Mouse (Mus musculus): Measurements from ENCODE around the gene Smo.
A peak's percentile ranks its signal among the peaks of the same experiment; 100 is the strongest.

Gene Smo

DNA sequence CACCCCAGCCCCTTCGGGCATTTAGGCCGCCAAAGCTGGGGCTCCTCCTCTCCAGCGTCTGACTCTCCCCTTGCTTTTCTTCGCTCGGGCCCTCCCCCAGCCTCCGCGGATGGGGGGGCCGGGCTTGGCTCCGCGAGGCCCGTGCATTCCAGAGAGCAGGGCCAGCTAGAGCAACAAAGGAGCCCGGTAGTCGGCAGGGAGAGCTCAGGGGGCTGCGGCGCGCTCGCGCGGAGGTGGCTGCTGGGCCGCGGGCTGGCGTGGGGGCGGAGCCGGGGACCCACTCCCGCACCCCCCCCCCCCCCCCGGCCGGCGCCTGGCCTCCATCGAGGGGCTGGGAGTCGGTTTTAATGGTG is at the start of gene Smo:
Gene Smo, plus strand, starts transcription at position 168 of the 353 bp plus-strand sequence.
- peak; percentile 32 for DNase-seq

DNA sequence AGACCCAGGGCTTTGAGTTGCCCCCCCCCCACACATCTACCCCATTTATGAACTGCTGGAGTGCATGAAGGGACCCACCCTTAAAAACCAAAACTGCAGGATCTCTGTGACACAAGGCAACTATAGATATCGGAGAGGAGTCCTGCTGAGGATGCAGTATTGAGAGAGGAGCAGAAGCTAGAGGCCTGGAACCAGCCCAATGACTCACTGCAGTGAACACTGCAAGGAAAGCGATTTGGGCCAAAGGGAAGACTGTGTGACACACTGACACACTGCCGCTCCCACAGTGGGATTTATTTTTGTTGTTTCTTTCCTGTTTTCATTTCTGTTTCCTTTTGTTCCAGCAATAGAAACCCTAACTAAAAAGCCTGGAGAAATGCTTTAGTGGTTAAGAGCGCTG is 49.4 kb upstream of the Smo start:
- no peak for DNase-seq

DNA sequence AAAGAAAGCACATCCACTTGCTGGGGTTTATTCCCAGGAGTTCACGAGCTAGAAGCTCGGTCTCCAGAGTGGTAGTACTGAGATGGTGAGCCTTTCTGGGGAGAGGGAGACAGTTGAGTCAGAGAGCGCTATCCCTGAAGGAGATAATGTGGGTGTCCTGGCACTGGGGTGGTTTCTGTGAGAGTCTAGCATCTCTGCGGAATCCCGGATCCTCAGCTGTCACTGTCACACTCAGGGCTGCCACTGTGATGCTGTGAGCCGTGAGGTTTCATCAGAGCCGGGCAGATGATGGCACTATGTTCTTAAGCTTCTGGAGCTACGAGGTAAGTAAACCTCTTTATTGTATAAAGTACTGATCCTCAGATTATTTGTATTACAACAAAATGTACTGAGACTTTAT is 45.8 kb upstream of the Smo start:
- no peak for DNase-seq

DNA sequence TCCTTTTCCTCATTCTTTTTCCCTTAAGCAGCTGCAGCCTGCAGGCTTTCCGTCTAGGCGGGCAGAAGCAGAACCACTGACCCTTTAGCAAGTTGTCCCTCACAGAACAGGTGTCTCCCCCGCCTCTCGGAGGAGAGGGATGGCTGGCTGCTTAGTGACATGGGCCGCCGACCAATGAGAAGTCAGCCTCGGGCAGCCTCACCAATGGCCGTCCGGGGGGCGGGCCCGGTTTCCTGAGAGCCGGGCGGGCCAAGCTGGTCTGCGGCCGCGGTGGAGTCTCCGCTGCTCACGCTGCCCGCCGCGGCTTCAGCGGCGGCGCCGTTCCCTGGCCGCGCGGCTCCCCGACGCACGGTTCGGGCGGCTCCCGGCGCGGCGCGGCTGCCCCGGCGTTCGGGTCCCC is 41.4 kb upstream of the Smo start, which contains the start of gene Tspan33:
Gene Tspan33, plus strand, starts transcription at position 270 of the 400 bp plus-strand sequence.
- DNase-seq = peak; percentile 95

DNA sequence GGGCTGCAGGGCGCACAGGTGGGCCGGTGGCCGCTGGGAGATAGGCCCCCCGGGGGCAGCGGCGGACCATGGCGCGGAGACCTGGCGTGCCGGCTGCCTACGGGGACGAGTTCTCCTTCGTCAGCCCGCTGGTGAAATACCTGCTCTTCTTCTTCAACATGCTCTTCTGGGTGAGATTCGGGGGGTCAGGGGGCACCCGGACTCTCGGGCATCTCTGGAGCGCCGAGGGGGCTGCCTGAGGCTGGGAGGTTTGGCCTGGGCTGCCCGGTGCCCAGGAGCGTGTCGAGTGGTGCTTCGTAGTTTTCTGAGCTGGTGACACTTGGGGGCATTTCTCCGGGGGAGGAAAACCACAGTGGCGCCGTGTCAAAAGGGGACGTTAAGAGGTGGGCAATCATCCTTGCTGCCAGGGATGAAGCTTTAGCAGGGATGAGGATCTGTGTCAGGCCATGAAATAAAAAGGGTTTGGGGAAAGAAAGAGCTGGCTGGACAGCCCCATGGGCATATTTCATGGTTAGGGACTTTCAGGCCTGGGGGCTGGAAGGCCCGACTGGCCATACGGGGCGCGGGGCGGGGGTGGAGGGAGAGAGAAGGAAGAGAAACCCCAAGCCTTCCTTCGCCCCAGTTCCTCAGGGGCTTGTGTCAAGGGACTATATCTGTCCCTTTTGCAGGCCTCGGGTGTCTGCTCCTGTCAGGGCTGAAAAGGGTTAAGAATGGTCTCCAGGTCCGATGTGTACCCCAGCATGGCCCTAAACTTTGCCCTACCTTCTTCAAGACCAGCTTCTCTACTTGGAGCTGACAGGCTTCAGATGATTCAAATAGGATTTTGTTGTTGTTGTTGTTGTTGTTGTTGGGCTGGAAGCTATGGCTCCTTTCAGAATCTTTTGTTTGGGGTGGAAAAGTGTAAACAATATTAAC is 40.7 kb upstream of the Smo start:
- no peak for DNase-seq

DNA sequence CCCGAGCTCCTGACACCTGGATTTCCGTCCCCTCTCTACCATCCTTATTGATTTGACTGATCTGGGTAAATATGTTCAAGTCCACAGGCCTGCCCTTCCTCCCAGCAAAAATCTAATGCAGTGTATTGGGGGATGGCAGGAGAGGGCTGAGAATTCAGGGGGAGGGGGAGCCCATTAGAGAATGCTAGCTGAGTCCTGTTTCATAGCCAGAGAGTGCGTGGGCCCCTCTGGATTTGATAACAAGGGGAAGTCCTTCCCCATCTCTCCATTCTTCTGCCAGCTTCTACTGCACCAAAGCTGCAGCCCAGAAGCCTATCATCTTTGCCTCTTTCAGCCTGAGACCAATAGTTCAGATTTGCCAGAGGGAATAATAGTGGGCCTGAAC is 40.0 kb upstream of the Smo start:
- no peak for DNase-seq

DNA sequence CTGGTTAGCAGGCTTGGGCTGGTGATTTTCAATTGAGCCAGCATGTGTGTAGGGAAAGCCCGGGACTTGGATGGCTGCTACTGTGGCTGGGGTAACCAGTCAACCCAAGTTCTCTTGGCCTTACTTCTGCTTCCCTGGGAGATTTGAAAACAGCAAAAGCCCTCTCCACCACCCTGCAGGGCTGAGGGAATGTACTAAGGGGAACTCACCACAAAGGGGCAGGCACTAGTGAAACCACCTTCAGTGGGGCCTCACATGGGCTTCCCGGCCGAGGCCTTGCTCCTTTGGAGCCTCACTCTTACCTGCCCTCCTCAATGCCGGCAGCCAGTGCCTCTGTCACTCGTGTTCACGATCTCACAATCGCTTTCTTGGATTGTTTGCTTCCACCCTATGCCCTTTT is 39.3 kb upstream of the Smo start:
- no peak for DNase-seq

DNA sequence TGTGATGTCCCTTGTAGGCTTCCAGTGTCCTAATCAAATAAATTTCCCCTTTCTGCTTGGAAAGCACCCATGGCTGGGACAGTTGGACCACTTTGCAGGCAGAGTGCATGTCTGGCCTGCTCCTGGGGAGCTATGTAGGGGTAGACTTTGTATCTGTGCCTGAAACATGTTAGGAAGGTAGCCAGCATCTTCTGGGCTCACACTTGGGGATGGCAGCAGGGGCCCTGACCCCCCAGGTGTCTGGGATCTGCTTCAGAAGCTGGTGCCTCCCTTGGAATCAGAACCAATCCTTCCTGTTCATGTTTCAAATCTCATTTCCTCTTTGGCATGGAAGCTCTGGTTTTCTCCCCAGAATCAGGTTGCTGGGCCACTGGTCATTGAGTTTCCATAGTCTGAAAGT is 38.2 kb upstream of the Smo start:
- DNase-seq = no peak

DNA sequence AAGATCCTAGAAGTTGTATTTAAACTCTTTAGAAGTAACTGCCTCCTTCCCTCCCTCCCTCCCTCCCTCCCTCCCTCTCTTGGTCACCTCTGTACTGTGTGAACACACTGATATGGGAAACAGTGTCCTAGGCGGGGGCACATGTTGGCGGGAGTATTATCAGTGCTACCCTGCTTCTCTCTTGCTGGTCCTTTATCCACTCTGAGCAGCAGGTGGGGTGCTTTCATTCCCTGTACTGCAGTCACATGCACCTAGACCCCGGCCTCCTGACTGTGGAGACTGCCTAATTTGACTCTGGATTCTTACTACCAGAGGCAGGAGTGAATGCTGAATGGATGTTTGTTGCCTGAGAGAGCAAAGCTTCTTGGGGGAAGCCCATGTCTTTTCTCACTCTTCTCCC is 37.8 kb upstream of the Smo start:
- no peak for DNase-seq

DNA sequence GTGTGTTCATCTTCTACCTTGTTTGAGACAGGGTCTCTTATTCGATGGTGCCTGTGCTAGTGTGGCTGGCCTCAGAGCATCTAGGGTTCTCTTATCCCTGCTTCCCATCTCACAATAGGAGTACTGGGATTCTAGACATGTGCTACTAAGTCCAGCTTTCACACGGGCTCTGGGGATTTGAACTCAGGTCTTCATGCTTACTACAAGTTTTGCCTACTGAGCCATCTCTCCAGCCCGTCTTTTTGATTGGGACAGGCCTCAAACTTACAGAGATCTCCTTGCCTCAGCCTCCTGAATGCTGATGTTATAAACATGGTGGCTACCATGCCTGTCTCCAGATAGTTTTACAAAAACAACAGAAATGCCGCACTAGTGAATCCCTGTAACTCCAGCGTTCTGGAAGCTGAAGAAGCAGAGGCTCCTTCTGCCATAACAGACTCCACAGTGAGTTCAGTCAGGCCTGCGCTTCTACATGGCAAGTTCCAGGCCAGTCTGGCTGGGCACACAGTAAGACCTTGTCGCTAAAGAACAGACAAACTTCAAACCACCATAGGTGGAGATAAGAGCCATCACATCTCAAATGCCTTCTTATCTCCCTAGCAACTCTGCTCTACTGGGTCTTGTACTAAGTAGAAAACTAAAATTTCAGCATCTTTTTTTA is 36.1 kb upstream of the Smo start:
- DNase-seq = no peak

DNA sequence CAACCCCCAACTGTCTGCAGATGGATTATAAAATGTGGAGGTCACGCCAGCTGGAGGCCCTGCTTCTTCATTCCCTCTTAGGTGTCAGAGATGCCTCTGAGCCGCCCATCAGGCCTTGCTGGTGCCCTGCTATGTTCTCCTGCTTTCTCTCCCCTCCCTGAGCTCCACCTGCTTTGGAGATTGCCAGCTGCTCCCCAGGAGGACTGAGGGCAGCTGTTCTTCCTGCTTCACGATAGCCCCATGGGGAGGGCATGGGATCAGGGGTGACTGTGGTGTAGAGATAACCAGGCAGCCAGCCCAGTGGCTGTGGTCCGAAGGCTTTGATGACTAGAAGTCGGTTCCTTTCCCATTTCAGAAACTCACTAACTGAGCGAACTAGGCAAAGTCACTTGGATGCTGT is 34.3 kb upstream of the Smo start:
- no peak for DNase-seq

DNA sequence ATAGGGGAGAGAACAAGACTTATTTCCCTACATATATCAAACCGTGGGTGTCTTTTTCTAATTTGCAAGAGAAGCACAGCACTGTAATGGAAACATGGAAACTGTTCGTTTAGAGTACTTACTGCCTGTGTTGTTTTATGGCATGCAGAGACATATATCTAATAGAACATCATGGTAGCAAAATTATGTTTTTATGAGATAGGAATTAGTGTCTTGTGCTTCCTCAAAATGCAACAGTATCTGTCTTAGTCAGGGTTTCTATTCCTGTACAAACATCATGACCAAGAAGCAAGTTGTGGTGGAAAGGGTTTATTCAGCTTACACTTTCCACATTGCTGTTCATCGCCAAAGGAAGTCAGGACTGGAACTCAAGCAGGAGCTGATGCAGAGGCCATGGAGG is 33.2 kb upstream of the Smo start:
- no peak for DNase-seq

DNA sequence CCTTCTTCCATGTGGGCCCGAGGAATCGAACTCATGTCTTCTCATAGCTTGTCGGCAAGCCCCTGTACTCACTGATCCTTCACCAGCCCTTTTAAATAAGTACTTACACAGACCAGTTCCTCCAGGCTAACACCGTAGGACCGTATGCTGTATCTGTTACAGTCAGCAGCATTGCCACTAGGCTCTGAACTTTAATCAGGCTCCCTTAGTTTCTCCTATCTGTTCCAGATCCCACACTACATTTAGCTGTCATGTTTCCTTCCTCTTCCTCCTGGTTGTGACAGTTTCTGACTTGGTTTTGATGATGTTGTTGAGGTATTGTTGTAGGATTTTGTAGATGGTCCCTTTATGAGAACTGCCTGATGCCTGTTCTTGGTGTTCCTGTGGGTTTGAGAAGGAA is 31.2 kb upstream of the Smo start:
- no peak for DNase-seq

DNA sequence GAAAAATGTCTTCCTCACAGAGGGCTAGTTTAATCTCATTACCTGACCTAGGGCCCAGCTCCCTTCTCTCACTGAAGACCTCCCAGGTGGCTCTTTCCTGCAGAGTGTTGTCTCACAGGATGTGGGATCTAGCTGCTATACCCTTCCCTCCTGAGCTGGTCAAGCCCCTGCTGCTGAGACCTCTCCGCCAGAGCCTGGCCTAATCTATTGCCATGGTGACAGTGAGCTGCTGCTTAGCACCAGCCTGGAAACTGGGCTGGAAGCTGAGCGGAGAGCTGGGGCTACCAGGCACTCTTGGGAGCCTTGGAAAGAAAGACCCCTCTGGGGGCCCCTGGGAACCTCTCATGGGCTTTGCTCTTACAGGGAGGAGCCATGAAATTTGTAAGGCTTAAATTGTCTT is 27.4 kb upstream of the Smo start:
- no peak for DNase-seq

DNA sequence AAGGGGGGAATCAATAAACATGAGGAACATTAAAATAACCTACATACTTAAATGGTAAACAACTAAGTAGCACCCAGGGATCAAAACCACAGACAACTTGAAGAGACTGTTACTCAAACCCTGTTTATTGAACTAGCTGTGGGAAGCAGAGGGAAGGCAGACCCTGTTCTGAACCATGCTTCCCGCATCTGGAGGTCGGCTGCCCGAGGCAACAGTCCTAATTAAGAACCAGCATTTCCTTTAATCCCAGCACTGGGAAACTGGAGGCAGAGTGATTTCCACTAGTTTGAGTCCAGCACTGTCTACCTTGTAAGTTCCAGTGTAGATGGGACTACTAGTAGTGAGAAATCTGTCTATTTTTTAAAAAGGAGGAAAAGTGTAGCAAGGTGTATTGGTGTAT is 24.0 kb upstream of the Smo start:
- DNase-seq = no peak

DNA sequence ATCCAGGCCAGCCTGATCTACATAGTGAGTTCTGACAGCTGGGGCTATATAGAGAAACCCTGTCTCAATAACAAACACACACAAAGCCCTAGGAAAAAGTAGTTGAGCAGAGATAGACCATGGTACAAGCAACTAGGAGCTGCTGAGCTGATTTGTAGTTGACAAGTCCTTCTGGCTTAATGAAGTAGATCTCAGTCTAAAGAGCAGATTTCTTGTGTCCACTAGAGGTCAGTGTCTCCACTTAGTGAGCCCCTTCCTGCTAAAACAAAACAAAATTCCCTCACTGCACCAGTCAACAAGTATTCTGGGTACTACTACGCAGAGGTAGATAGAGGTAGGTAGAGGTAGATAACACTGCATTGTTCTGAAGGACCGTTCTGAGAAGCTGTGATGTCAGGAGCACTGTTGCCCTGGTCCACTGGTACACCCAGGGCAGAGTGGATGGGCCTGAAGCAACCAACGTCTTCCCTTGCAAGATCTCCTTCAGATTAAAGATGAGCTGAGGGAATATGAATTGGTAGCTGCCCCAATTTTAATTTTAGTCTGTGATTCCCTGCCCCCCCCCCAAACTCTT is 23.2 kb upstream of the Smo start:
- DNase-seq = no peak

DNA sequence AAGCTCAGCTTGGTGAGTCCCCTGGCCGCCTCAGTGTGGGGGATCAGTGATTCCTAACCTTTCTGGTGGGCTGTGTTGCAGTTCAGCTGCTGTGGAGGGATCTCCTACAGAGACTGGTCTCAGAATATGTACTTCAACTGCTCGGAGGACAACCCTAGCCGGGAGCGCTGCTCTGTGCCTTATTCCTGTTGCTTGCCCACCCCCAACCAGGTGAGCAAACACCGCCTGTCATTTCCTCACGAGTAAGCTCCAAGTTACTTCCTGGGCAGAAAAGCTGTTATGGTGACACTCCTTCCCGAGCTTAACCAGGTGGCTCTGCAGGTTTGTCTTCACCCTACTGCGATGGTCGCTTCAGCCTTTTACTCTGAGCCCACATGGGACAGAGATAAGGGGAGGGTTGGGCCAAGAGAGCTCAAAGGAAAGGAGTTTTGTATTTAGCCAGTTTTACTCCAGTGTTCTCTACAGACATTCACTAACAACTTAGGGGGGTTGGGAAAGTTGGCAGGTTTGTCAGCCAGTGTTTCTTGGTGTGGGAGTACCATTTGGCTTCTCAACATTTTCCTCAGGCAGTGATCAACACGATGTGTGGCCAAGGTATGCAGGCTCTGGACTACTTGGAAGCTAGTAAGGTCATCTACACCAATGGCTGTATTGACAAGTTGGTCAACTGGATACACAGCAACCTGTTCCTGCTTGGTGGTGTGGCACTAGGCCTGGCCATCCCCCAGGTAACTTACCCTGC is 18.5 kb upstream of the Smo start:
- no peak for DNase-seq

DNA sequence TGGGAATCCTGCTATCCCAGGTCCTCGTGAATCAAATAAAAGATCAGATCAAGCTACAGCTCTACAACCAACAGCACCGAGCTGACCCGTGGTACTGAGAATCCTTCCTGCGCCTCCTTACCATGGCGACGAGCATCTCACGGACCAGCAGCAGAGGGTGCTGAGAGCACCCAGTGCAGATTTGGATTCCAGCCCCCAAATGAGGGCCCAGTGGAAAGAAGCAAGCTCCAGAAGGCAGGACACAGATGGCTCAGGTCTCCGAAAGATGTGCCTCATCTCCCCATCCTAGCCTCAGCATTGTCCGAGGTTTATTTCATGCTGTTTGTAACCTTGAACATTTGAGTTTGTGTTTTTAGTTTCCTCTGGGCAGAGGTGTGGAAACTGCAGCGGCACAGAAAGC is 17.8 kb upstream of the Smo start:
- no peak for DNase-seq

DNA sequence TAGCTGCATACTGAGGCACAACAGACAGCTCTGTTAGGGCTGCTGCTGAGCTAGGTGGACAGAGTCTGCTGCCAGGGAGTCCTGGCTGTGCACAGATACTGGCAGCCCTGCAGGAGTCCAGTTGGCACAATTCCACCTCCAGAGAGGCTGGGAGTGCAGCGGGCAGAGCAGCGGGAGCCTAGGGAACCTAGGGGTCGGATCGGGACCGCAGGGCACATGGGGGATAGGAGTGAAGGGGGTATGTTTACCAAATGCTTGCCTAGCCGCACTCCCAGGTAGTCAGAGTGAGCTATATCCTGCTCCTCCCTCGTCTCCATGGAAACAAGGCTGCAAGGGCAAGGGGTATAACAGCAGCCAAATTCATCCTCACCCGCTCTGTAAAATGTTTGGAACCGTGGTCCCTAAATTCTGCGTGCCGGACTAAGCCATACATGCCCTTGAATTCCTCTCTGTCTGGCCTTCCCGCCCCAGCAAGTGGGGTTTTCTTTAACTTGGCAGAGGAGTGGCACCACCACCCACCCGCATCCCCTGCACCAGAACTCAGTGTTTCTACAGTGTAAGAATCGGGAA is 17.3 kb upstream of the Smo start:
- DNase-seq = peak; percentile 28

DNA sequence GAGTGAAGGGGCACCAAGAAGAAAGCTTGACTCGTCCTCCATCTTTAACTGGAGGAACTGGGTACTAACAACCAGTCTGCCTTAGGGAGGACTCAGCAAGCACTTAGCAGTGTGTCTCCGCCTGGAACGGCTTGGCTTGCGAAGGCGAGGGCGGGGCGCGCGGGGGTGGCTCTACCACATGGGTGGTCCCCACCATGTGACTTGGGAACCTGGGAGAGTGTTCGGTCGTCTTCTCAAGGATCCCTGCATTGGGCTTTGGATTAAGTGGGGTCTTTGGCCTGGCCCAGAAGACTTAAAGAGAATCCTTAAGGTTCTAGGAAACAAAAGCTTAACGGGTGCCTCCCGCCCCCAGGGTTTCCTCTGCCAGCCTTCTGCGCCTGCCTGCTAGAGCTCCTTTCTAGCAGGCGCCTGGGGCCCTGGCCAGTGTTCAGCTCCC is 16.4 kb upstream of the Smo start:
- peak; percentile 76 for DNase-seq

DNA sequence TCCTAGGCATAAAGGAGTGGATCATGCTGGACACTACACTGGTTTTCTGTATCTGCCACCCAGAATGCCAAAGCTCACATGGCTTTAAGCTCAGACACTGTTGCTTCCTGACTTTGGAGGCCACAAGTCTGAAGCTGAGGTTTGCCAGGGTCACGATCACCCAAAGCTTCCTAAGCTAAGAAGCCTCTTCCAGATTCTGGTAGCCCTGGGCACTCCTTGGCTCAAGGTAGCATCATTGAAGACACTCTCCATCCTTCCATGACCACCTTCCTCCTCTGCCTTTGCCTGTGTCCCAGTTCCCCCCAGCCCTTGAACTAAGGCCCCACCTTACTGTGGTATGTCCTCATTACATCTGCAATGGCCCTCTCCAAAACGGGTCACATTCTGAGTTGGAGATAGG is 13.4 kb upstream of the Smo start:
- no peak for DNase-seq

DNA sequence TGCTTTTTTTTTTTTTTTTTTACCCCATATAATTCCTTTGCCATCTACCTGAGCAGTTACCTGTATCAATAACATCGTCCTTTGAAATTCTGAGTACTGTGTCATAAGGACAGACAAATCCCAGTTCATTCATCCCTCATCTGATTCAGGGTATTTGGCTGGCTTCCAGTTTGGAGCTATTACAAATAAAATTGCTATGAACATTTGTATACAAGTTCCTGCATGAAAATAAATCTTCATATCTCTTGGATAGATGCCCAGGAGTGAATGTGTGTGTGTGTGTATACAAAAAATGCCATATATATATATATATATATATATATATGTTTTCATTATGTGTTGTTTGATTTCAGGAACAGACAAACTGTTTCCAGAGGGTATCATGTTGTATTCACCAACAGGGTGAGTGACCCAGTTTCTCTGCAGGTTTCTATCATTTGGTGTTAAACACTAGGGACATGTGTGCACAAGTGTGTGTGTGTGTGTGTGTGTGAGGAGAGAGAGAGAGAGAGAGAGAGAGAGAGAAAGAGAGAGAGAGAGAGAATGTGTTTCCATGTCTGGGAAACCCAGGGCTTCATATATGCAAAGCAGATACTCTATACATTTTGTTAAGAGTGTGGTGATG is 8.6 kb upstream of the Smo start:
- no peak for DNase-seq

DNA sequence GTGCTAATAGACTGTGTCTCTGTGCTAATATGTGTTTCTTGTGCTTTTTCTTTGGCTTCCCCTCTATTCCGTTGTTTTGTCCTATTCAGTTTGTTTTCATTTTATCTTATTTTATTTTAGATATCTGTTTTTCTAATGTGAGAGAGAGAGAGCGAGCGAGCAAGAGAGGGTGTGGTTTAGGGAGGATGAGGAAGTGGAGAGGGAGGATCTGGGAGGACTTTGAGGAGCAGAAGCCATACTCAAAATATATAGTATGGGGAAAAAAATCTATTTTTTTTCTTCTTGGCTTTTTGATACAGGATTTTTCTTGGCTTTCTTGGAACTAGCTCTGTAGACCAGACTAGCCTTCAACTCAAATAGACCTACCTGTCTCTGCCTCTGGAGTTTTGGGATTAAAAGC is 7.3 kb upstream of the Smo start:
- DNase-seq = no peak

Measured in right cerebral cortex, postnatal 25 days (tissue).